Comparison of ENCODE assay signal across 11 mouse cellular contexts in genomic region chr1:21239911-21240898, GRCm38 (mm10). TPM values are rescaled to one million over a fixed set of nuclear protein-coding genes. Genes with fewer than 3 reads are reported as not detected.
A peak's percentile ranks its signal among the peaks of the same experiment; 100 is the strongest.
DNase-seq lines count a peak whose midpoint lies in the region; TF ChIP-seq lines count a peak whose summit lies in the region.
"Had no signal": no experiment of that assay in that cellular context is flagged by ENCODE, and none has a peak within 500 bp of the region (broad histone marks: within the 10 kb centered on the region; RNA-seq: fewer than 3 reads in every experiment).

Gene Gsta3 (plus strand): TSS chr1:21240589.

- H3K27ac ChIP-seq in gastrocnemius, adult 2 months, result no peak within 1 kb of the TSS
- H3K27ac ChIP-seq: forebrain, embryonic 13.5 days had no signal

- H3K4me3 ChIP-seq in gastrocnemius, adult 2 months, result no peak within 1 kb of the TSS
- H3K4me3 ChIP-seq: forebrain, embryonic 13.5 days had no signal

- no peak for DNase-seq in urinary bladder, adult 2 months (ENCODE audit: low spot score)
- DNase-seq in urinary bladder, postnatal 25 days (ENCODE audit: low spot score), result no peak
- DNase-seq in fat pad, adult 2 months (ENCODE audit: extremely low read depth, low read depth, low spot score), result peak; percentile 96
- DNase-seq in kidney, postnatal 36 days, result peak; percentile 21 to 78
- DNase-seq in testis, postnatal 14 days (ENCODE audit: low spot score), result peak; percentile 50
- DNase-seq in gastrocnemius, adult 2 months, result no peak
- DNase-seq in thymus, postnatal 10 days (ENCODE audit: low spot score in 2 of 2), result no peak
- DNase-seq in left cerebral cortex, postnatal 36 days (ENCODE audit: low spot score in 2 of 2), result no peak
- DNase-seq: cerebellum, adult 2 months; thymus, postnatal 36 days had no signal

- no peak for TF ChIP-seq CTCF in gastrocnemius, adult 2 months (IDR thresholded peaks at IDR 0.05)

- intact Hi-C loops in gastrocnemius, adult 2 months (cut with DNase I), result no loop called here
- intact Hi-C loops in left cerebral cortex, postnatal 36 days (cut with DNase I), result no loop called here

RNA-seq across cellular contexts. Expression of gene Gsta3, which starts in this region (rescaled TPM):
- 78.5 and 112 TPM in 2 replicates for polyA plus RNA-seq in urinary bladder, adult 2 months (2012; rRNA removed)
- total RNA-seq in gastrocnemius, adult 2 months (2021), result under 1 TPM; 0.46 to 0.47 TPM
- 1 to 10 TPM in 1 of 2 experiments, under 1 TPM in 1; 0.52 to 2.4 TPM for total RNA-seq in left cerebral cortex, postnatal 36 days (2021)

Comparison
In these comparisons a context has a peak if more than half of its experiments do, and no peak if none do; other contexts are left out.
1. DNase-seq: peak in fat pad, adult 2 months (single experiment), kidney, postnatal 36 days (2 of 2) and testis, postnatal 14 days (single experiment); none in urinary bladder, adult 2 months (single experiment), urinary bladder, postnatal 25 days (single experiment), gastrocnemius, adult 2 months (single experiment), thymus, postnatal 10 days (0 of 2) and left cerebral cortex, postnatal 36 days (0 of 2).